Mouse (Mus musculus) gastrocnemius, adult 18-20 months (tissue): Measurements from ENCODE around the gene Lcn4. TPM values are rescaled to one million over a fixed set of nuclear protein-coding genes. Genes with fewer than 3 reads are reported as not detected.

ENCODE experiments used
- DNase-seq: peaks from one replicate; pipeline ENCODE4 v3.0.0; 2021; ENCODE audit warnings: low spot score
- total RNA-seq, 2 experiments: library from RNA; stranded (reverse); gene quantifications; 2 replicates each; pipeline ENCODE4 v1.2.3; 2021

The Lcn4 gene
- total RNA-seq, 2 experiments from 2014 or later: not detected

DNA sequence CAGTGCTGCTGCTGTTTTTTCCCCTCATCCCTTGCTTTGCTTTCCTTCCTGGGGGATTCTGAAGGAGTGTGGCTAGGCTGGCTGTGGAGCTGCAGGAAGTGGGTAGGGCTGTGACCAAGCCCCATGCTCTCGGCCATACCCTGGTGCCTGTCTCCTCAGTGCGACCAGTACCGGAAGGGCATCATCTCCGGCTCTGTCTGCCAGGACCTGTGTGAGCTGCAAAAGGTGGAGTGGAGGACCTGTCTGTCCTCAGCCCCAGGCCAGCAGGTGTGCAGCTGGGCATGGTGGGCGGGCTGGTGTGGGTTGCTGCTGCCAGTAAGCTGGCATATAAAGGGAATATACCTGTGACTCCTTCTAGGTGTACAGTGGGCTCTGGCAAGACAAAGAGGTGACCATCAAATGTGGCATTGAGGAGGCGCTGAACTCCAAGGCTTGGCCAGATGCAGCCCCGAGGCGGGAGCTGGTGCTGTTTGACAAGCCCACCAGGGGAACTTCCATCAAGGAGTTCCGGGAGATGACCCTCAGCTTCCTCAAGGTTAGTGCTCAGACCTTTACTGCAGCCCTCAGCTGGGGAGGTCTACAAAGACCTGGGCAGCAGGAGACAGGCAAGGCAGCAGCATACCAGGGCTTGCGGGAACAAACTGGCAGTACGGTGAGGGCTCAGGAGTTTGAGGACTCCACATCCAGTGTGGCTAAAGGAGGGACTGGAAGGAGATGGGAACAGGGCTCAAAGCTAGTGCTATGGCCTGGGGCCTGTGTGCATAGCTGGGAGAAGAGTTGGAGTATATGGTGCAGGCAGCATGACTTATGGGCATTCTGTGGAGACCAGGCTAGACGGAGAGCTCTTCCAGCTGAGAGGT, 36.2 kb downstream of the Lcn4 start:
- no peak for DNase-seq

DNA sequence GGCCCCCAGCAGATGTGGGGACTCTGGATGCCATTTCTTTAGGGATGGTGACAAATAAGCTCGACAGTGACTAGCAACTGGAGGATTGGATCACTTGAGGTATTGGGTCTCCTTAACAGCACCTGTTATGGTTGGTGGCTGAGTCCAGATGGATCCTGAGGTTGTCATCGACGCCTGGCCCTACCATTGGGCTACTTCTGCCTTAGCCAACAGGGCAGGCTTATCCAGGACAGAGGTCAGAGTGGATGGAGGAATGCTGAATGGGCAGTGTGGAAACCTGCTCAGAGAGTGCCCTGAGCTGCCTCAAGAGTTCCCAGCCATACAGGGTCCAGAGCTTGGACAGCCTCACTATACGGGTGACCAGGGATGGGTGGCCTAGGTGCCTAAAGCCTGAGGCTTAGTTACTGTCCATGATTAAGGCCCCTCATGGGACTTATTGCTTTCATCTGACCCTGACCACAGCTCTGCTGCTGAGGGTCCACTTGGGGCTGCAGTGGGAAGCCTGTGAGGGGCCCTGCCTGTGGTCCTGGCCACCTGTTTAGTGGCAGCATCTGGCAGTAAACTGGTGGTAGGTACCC, 37.0 kb downstream of the Lcn4 start:
- no peak for DNase-seq

DNA sequence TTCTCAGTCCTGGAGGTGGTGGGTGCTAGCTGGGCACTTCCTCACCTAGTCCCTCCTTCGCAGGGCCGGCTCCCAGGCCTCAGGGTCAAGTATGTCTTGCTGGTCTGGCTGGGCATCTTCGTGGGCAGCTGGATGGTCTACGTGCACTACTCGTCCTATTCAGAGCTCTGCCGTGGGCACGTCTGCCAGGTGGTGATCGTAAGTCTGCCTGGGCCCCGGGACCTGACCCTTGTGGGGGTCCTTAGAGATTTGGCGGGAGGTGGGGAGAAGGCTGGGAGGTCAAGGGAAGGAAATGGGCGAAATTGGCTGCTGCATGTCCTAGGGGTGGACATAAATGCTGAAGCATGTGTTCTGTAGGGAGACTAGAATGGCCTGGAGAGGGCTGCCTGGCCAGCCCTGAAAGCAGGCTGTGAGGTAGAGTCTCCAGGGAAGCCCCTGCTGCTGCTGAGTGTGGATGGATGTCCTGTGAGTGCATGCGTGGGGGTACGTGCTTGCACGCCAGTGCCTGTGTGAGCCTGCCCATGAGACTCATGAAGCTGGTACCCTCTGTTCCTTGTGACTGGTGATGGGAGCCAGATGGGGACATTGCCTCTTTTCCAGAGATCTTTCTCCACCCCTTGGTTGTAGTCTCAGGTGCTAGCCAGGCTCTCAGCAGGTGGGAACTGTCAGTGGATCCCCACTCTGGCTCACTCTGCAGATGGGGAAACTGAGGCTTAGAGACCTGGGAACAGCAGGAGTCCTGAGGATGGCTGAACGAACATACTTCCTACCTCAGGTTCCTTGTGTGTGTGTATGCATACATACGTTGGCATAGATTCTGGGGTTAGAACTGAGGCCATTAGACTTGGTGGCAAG, 38.3 kb downstream of the Lcn4 start:
- DNase-seq: no peak

DNA sequence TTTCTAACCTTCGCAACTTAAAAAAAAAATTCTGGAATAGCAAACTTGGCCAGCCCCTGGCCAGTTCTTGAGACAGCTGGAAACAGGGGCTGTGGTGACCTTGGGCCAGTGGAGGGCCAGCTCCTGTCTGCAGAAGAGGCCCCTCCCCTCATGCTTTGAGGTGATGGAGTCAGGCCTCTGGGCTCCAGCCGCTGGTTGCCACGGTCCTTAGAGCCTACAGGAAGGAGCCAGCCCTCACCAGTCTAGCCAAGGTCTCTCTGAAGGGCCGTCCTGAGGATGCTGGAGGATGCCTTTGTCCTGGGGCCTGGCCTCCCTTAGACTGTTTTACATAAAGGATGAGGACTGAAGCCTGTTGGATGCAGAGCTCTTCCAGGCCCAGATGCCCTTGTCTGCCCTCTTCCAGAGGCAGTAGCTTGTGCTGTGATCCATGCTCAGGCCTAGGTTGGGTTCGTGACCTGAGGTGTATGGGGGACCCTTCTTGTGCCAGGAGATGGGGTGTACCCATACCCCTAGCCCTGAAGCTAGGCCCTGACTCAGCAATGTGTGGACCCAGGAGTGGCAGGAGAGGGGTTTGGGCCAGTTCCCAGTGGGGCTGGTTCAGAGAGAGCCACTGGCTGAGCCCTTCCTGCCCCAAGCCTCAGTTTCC, 42.2 kb downstream of the Lcn4 start:
- no peak for DNase-seq

DNA sequence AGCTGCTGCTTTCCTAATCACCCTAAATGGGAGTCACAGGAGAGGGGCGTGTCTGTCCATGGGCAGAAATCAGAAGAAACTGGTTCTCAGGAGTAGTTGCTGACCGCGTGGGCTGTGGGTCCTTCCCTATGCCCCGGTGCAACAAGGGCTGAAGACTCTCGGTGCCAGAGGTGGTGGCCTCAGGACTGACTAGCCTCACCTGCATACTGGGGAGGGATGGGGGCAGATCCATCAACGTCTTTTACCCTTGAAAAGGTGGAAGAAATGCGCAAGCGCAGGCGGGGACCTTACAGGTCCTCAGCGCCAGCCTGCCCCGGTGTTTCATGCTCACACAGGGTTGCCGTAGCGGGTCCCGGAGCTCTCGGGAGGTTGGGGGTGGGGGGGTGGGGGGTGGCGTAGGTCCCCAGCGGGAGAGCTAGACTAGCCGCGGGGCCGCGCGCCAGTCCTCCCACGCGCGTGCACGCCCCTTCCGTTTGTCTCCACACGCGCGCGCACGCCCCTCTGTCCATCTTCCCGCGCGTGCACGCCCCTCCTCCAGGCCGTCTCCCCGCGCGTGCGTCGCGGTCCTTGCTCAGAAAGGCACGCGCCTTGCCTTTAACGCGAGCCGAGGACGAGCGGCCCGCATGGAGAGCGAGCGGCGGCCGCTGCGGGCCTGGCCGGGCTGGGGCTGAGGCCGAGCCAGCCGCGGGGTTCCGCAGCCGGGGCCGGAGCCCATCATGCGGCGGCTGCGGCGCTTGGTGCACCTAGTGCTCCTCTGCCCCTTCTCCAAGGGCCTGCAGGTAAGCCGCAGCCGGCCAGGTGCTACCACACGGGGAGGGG, 43.0 kb downstream of the Lcn4 start, which contains the start of gene Fam69b:
Fam69b (plus strand) TSS at position 537 of the 819 bp plus-strand sequence.
- peak; percentile 39 for DNase-seq

DNA sequence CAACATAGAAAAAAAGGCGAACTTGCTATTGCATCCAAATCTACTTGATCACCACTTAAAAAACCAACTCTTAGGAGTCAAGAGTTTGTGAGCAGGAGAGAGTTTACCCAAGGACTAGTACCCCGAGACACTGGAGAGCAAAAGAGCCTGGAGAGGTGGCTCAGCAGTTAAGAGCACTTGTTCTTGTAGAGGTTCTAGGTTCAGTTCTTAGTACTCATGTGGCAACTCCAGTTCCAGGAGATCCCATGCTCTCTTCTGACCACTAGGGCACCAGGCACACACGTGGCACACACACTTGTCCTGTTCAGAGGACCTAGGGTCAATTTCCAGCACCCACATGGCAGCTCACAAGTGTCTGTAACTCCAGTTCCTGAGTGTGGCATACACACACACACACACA, 45.0 kb downstream of the Lcn4 start:
- DNase-seq: no peak

DNA sequence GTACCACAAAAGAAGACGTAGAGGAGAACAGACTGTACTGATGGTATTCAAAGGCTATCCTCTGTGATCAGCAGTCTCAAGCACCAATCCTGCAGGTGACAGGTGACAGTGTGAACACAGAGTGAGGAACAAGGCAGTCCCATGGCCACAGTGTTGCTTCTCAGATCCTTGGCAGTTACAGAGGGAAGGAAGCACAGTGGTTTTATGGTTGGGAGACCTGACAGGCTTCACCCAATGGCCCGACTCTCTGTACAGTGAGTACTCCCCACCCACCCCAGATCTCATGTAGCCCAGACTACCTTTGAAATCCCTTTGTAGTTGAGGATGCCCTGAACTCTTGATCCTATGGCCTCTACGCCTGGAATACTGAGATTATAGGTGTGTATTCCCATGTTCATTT, 45.7 kb downstream of the Lcn4 start:
- no peak for DNase-seq

DNA sequence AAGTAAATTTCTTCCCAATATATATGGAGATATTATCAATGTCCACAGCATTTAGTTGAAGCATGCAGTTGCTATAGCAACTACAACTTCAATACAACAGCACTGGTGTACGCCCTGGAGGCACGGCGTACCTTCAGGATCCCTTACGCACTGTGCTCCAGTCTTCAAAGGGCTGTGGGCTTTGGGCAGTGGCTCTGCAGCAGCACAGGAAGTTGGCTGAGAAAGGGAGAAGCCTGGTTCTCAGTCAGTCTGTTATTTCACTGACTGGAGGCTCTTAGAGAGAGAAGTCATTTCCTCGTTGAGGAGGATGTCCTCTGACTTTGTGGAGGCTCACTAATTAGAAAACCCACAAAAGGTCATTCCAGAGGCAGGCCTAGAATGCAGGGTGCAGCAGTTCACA, 48.1 kb downstream of the Lcn4 start:
- DNase-seq: no peak

DNA sequence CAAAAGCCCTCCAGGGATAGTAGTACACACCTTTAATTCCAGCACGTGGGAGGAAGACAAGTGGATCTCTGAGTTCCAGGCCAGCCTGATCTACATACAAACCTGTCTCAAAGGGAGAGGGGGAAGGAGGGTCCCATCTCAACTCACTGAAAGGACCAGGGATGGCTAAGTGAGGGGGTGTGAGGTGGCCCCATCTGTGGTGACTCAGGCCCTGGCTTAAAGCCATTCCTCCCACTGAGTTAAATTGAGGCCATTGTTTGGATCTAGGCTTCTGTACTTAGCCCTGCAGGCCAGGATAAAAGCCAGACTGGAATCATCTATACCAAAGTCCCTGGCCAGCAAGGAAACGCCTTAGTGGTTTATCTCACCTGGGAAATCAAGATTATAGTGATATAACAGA, 49.8 kb downstream of the Lcn4 start:
- DNase-seq: no peak

DNA sequence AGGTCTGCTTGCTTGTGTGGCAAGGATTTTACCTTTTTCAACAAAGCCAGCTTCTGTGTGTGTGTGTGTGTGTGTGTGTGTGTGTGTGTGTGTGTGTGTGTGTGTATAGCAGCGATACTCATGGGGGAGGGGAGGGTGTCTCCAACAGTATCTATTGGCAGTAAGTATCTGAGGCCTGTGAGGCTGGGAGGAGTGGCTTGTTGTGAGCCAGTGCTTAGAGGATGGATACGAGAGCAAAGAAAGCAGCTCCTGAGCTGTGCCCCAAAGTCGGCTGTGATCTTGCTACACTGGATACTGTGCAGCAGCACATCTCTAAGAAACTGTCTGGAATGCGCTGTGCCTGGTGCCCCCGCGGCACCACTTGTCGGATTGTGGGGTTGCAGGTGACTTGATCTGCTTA, 53.2 kb downstream of the Lcn4 start:
- no peak for DNase-seq

Other genes with a start within 250 kb of the Lcn4 start
- gene Sec16a, start 226.1 kb downstream of the Lcn4 start, total RNA-seq: 10 to 100 TPM; 23.5 to 24.8 TPM
- gene Notch1, start 154.6 kb downstream of the Lcn4 start, total RNA-seq: 10 to 100 TPM in 1 of 2 experiments, 1 to 10 TPM in 1; 6.1 to 10.0 TPM
- 10 to 100 TPM; 19.6 to 34.7 TPM for gene Egfl7, start 91.3 kb downstream of the Lcn4 start, total RNA-seq
- not detected for gene Gm20532, start 84.6 kb downstream of the Lcn4 start, total RNA-seq
- 1 to 10 TPM; 6.3 to 7.5 TPM for gene Agpat2, start 66.9 kb downstream of the Lcn4 start, total RNA-seq
- 1 to 10 TPM; 1.9 TPM for gene Fam69b, start 42.8 kb downstream of the Lcn4 start, total RNA-seq
- gene Abo, start 193.7 kb upstream of the Lcn4 start, total RNA-seq: not detected
- gene Surf6, start 231.6 kb upstream of the Lcn4 start, total RNA-seq: 10 to 100 TPM; 11.6 to 12.1 TPM
- gene Med22, start 239.4 kb upstream of the Lcn4 start, total RNA-seq: 10 to 100 TPM; 16.7 to 17.4 TPM
- gene Rpl7a, start 239.5 kb upstream of the Lcn4 start, total RNA-seq: 100 to 1,000 TPM; 278 to 285 TPM
- 10 to 100 TPM; 11.5 to 12.5 TPM for gene Surf2, start 245.1 kb upstream of the Lcn4 start, total RNA-seq
- gene Surf1, start 245.2 kb upstream of the Lcn4 start, total RNA-seq: 10 to 100 TPM; 41.4 to 43.1 TPM